Mouse (Mus musculus) ES-Bruce4 (cell line): Measurements from ENCODE around the gene Vamp5.

Source experiments
- CTCF ChIP-seq: IDR thresholded peaks from one replicate; pipeline ENCODE4 v1.8.1; 2011; ENCODE audit warnings: low read depth, low read length
- EP300 ChIP-seq: IDR thresholded peaks from 2 replicates; pipeline ENCODE4 v1.6.1; 2011; ENCODE audit warnings: low read depth, low read length; ENCODE audit not compliant: insufficient read depth

DNA sequence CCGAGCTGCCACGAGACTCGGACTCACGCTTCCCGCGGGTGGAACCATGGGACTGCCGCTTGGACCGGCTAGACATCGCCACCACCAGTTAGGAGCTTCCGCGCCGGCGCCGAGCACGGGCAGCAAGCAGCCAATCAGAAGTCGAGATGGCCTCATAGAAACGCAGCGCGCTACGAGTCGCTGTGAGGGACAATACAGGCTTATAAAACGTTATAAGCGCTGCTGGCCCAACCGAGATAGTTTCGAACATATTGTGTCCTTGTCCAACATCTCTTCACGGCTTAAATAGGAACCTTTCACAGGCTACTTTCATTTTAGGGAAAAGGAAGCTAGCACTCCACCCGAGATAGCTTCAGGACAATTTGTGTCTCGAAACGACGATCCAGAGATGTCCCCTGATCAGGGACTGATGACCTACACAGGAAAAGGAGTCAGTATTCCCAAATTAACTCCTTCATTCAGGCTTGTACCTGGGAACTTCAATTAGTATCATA lies 35.1 kb downstream of the Vamp5 start, which contains the start of gene Usp39:
- TF ChIP-seq CTCF = no peak
- TF ChIP-seq EP300 = no peak
